Mouse (Mus musculus) C2C12 (cell line): ENCODE data around the gene Ankrd13c.

Source experiments
- CEBPB ChIP-seq: IDR thresholded peaks from one replicate; pipeline ENCODE4 v1.6.1; 2011; ENCODE audit warnings: low read depth, mild to moderate bottlenecking, control low read depth, moderate library complexity
- CTCF ChIP-seq: IDR thresholded peaks from one replicate; pipeline ENCODE4 v1.5.1; 2011; ENCODE audit not compliant: control insufficient read depth, insufficient read depth, insufficient read length
- FOSL1 ChIP-seq: IDR thresholded peaks from one replicate; pipeline ENCODE4 v1.8.0; 2011; ENCODE audit warnings: mild to moderate bottlenecking, low read length; ENCODE audit not compliant: poor library complexity, insufficient read depth, severe bottlenecking
- MYOD1 ChIP-seq: IDR thresholded peaks from one replicate; pipeline ENCODE4 v1.6.1; 2011; ENCODE audit warnings: low read depth; ENCODE audit not compliant: control insufficient read depth, insufficient read length
- USF1 ChIP-seq: IDR thresholded peaks from one replicate; pipeline ENCODE4 v1.6.1; 2011; ENCODE audit warnings: low read depth, mild to moderate bottlenecking, control low read depth, moderate library complexity

DNA sequence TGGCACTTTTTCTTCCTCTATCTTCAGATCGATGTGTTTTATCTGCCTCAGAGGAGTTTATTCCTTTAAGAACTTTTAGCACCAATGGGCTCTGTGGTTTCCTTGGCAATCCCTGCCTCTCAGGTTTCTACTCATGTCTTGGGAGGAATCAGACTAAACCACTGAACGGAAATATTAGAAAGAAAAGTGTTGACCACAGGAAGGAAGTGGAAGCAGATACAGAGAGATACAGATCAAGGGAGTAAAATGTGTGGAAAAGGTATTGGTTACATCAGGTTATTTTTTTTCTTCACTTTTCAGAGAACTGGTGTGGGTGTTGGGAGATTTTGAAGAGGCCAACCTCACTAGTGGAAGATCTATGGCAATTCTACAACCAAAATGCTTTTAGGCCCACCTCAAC is 8.5 kb upstream of the Ankrd13c start:
- no peak for TF ChIP-seq CTCF
- TF ChIP-seq FOSL1: no peak
- no peak for TF ChIP-seq CEBPB
- no peak for TF ChIP-seq USF1
- TF ChIP-seq MYOD1: no peak
